Mouse (Mus musculus) spleen, adult 2 months (tissue): ENCODE results near the gene Vwa3b.

Experiments used
- CTCF ChIP-seq: fragments of 200-500 bp; IDR thresholded peaks from 2 replicates; pipeline ENCODE4 v1.5.1; 2011; ENCODE audit warnings: mild to moderate bottlenecking, inconsistent platforms; ENCODE audit not compliant: insufficient read depth, insufficient read length, insufficient replicate concordance; ENCODE audit errors: extremely low read depth
- POLR2A ChIP-seq: fragments of 200-500 bp; IDR thresholded peaks from 2 replicates; pipeline ENCODE4 v1.6.1; 2011; ENCODE audit warnings: low read depth, low read length, inconsistent platforms

- TF ChIP-seq CTCF = no peak
- TF ChIP-seq POLR2A = no peak
These were observed 91.6 kb downstream of the Vwa3b start for GRCm38 (mm10) chr1:37117964-37118363.
